Mouse (Mus musculus) forebrain, embryonic 11.5 days (tissue): ENCODE measurements around the gene Ino80d. TPM values are rescaled to one million over a fixed set of nuclear protein-coding genes. Genes with fewer than 3 reads are reported as not detected.

Experiments
- ATAC-seq: fragments of 200-750 bp; cut with Nextera tagmentation; replicated peaks from 2 replicates; pipeline ENCODE4 v1.8.0; 2017; ENCODE audit warnings: moderate TSS enrichment; ENCODE audit not compliant: low FRiP score
- DNase-seq: peaks from one replicate; pipeline ENCODE4 v3.0.0-alpha.2; 2017; ENCODE audit warnings: low spot score
- H3K27ac ChIP-seq: fragments of 300-500 bp; sonication (generic); 2 replicates; pipeline ENCODE4 v1.5.1; 2014; ENCODE audit warnings: low read depth, low read length
- H3K27me3 ChIP-seq: fragments of 300-500 bp; sonication (generic); 2 replicates; pipeline ENCODE4 v1.6.1; 2014; ENCODE audit warnings: mild to moderate bottlenecking, low read length, mixed read lengths; ENCODE audit not compliant: control insufficient read depth, insufficient read depth
- H3K36me3 ChIP-seq: fragments of 300-500 bp; sonication (generic); 2 replicates; pipeline ENCODE4 v1.6.1; 2014; ENCODE audit warnings: mild to moderate bottlenecking, low read length, moderate library complexity, mixed read lengths; ENCODE audit not compliant: control insufficient read depth, insufficient read depth
- H3K4me1 ChIP-seq: fragments of 300-500 bp; sonication (generic); replicated peaks from 2 replicates; pipeline ENCODE4 v1.6.1; 2014; ENCODE audit warnings: low read length, mixed read lengths; ENCODE audit not compliant: control insufficient read depth, insufficient read depth
- H3K4me2 ChIP-seq: fragments of 300-500 bp; sonication (generic); 2 replicates; pipeline ENCODE4 v1.6.1; 2014; ENCODE audit warnings: low read depth, mild to moderate bottlenecking, low read length, moderate library complexity, mixed read lengths; ENCODE audit not compliant: severe bottlenecking
- H3K4me3 ChIP-seq: fragments of 300-500 bp; sonication (generic); 2 replicates; pipeline ENCODE4 v1.5.1; 2014; ENCODE audit warnings: low read depth, low read length
- H3K9ac ChIP-seq: fragments of 300-500 bp; sonication (generic); 2 replicates; pipeline ENCODE4 v1.6.1; 2014; ENCODE audit warnings: low read length
- H3K9me3 ChIP-seq: fragments of 300-500 bp; sonication (generic); 2 replicates; pipeline ENCODE4 v1.6.1; 2016; ENCODE audit warnings: low read length, mixed read lengths; ENCODE audit not compliant: control insufficient read depth
- WGBS: fragments of 180-500 bp; shearing (Covaris S2); extraction: QIAGEN DNeasy Blood & Tissue Kit; methylation state at CpG from one replicate; pipeline ENCODE4 v1.1.7; 2014; 5-methylcytosine and 5-hydroxymethylcytosine counted together
- polyA plus RNA-seq: library from polyadenylated mRNA; unstranded; fragments of >200 nt; fragmentation: Nextera tagmentation; extraction: Ambion mirVana; gene quantifications from 2 replicates; pipeline ENCODE4 v1.2.1, GENCODE M21; 2014

The Ino80d gene
- polyA plus RNA-seq, 1 experiment from 2014 or later = 12.6 TPM

GRCm38 (mm10) chr1:63098831-63099230, 15.6 kb downstream of the Ino80d start:
- DNase-seq (no peak), ATAC-seq (no peak)
- Histone ChIP-seq H3K36me3 (no peaks in the 10 kb centered on the region; the same call in none of the 2 replicates), H3K4me2 (no peak overlapping the region), H3K9ac (no peak overlapping the region), H3K4me1 (no peaks in the 10 kb centered on the region), H3K27me3 (no peaks in the 10 kb centered on the region), H3K4me3 (no peak overlapping the region), H3K9me3 (no peaks in the 10 kb centered on the region), H3K27ac (no peak overlapping the region)
- WGBS = 82% methylated on average over 4 of the region's 4 CpGs

- Histone ChIP-seq H3K4me3 (no peak overlapping the region), H3K4me2 (no peak overlapping the region), H3K9me3 (no peaks in the 10 kb centered on the region), H3K27me3 (no peaks in the 10 kb centered on the region), H3K4me1 (no peaks in the 10 kb centered on the region), H3K36me3 (peaks cover 5% of the 10 kb centered on the region), H3K27ac (no peak overlapping the region), H3K9ac (no peak overlapping the region)
- no peak for ATAC-seq
- no peak for DNase-seq
- 88% methylated on average over 5 of the region's 5 CpGs for WGBS
These were observed 18.4 kb downstream of the Ino80d start for GRCm38 (mm10) chr1:63096071-63096470.

- WGBS = 89% methylated on average over 5 of the region's 5 CpGs
- DNase-seq = no peak
- Histone ChIP-seq H3K4me2 (no peak overlapping the region), H3K27me3 (no peaks in the 10 kb centered on the region), H3K9ac (no peak overlapping the region), H3K9me3 (no peaks in the 10 kb centered on the region), H3K36me3 (peaks cover 12% of the 10 kb centered on the region), H3K4me3 (no peak overlapping the region), H3K27ac (no peak overlapping the region), H3K4me1 (no peaks in the 10 kb centered on the region)
- no peak for ATAC-seq
These were observed 24.7 kb downstream of the Ino80d start for GRCm38 (mm10) chr1:63089795-63090194.

DNA sequence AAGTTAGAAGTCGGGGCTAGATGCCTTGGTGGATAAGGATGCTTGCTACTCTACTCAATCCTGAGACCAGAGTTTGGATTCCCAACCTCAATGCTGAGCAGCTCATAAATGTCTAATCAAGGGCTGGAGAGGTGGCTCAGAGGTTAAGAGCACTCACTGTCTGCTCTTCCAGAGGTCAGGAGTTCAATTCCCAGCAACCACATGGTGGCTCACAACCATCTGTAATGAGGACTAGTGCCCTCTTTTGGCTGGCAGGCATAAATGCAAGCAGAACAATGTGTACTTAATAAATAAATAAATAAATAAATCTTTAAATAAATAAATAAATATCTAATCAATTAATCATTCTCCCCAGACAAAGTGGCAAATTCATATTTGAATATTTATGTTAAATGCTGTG, 25.9 kb downstream of the Ino80d start:
- H3K27ac ChIP-seq = no peak overlapping the region
- ATAC-seq (no peak), DNase-seq (no peak)
- H3K9ac ChIP-seq = no peak overlapping the region
- H3K27me3 ChIP-seq = no peaks in the 10 kb centered on the region
- H3K9me3 ChIP-seq = no peaks in the 10 kb centered on the region
- H3K36me3 ChIP-seq = peaks cover 12% of the 10 kb centered on the region
- H3K4me2 ChIP-seq = no peak overlapping the region
- no peaks in the 10 kb centered on the region for H3K4me1 ChIP-seq
- WGBS = 90% methylated on average over 1 of the region's 1 CpGs
- H3K4me3 ChIP-seq = no peak overlapping the region

DNA sequence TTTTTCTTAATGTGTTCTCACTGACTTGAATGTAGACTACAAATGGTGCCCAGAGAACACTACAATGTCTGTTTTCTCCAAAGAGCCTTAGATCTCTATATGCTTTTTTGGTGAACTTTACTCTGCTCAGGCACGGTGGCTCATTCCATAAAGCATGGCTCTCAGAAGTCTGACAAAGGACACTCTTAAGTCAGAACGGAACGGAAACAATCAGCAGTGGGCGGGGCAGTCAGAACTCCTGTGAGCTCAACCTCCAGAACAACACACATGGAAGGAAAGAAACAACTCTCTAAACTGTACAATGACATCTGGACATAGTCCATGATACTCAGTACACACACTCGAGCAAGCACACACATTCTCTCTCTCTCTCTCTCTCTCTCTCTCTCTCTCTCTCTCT, 34.2 kb downstream of the Ino80d start:
- 82% methylated on average over 5 of the region's 5 CpGs for WGBS
- Histone ChIP-seq H3K36me3 (peaks cover 6% of the 10 kb centered on the region; the same call in 1 of the 2 replicates), H3K27ac (no peak overlapping the region)

DNA sequence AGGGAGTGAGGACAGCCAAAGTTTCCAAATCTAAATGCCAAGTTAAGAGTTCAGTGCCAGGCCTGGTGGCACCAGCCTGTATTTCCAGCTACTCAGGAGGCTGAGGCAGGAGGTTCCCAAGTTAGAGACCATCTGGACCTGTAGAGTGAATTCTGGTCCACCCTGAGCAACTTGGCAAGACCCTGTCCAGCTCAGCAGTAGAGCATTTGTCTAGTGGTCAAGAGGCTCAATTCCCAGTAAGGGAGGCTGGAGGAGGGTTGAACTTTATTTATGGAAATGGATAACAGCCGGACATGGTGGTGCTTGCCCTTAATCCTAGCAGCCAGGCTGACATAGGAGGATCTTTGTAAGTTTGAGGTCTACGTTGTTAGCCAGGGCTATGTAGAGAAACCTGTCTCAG, 38.1 kb downstream of the Ino80d start:
- 88% methylated on average over 2 of the region's 2 CpGs for WGBS
- peaks cover 6% of the 10 kb centered on the region; the same call in 1 of the 2 replicates for H3K36me3 ChIP-seq
- DNase-seq = no peak

More for the DNA sequence above, 34.2 kb downstream of the Ino80d start:
- Histone ChIP-seq H3K9ac (no peak overlapping the region), H3K4me3 (no peak overlapping the region), H3K4me1 (no peaks in the 10 kb centered on the region), H3K9me3 (no peaks in the 10 kb centered on the region), H3K4me2 (no peak overlapping the region), H3K27me3 (no peaks in the 10 kb centered on the region)
- DNase-seq = no peak
- no peak for ATAC-seq

DNA sequence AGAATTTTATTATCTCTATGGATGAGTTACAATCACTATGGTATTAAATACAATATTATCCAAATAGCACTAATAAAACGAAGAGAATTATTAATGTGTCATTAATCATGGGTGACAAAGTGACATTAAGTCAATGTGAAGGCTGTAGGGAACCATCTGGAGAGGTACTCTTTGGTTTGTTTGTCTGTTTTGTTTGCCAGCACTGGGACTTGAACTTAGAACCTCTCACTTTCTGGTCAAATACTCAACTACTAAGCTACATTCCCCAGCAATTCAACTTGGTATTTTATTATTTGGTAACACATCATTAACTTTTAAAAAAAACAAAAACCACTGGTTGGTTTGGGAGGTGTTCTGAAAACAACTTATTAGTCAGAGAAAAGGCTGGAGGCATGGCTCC, 43.1 kb downstream of the Ino80d start:
- Histone ChIP-seq H3K4me3 (no peak overlapping the region), H3K27me3 (no peaks in the 10 kb centered on the region), H3K9ac (no peak overlapping the region), H3K4me1 (no peaks in the 10 kb centered on the region), H3K36me3 (peaks cover 5% of the 10 kb centered on the region; the same call in 1 of the 2 replicates), H3K9me3 (no peaks in the 10 kb centered on the region; the same call in 1 of the 2 replicates), H3K27ac (no peak overlapping the region), H3K4me2 (no peak overlapping the region)
- 84% methylated on average over 1 of the region's 1 CpGs for WGBS
- ATAC-seq (no peak), DNase-seq (no peak)

More for the DNA sequence above, 38.1 kb downstream of the Ino80d start:
- Histone ChIP-seq H3K27ac (no peak overlapping the region), H3K4me1 (no peaks in the 10 kb centered on the region), H3K9me3 (no peaks in the 10 kb centered on the region), H3K4me3 (no peak overlapping the region), H3K27me3 (no peaks in the 10 kb centered on the region), H3K4me2 (no peak overlapping the region), H3K9ac (no peak overlapping the region)
- no peak for ATAC-seq

GRCm38 (mm10) chr1:63058361-63058760, 56.1 kb downstream of the Ino80d start:
- 92% methylated on average over 12 of the region's 12 CpGs for WGBS

DNA sequence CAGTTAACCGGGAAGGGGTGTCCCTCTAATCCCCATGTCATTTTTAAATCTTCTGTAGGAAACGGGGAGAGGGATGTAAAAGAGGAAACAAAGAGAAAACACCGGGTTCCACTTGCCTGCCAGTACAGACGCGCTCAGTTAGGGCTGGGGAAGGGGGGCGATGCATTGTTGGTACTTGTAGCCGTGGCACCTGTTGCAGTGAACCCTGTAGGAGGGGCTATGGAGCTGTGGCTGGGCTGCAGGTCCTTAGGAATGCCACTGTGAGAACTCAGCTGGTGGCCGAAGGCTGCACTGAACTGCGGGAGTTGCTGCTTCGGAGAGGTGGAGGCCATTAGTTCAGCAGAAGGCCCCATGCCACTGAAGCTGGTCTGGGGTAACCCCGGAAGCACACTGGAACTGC, 56.6 kb downstream of the Ino80d start:
- peaks cover 18% of the 10 kb centered on the region; the same call in 1 of the 2 replicates for H3K36me3 ChIP-seq
- 90% methylated on average over 11 of the region's 11 CpGs for WGBS
- H3K27me3 ChIP-seq = no peaks in the 10 kb centered on the region
- H3K9me3 ChIP-seq = no peaks in the 10 kb centered on the region
- H3K4me3 ChIP-seq = no peak overlapping the region
- no peaks in the 10 kb centered on the region for H3K4me1 ChIP-seq
- DNase-seq (no peak), ATAC-seq (no peak)
- H3K27ac ChIP-seq = no peak overlapping the region
- no peak overlapping the region for H3K9ac ChIP-seq
- no peak overlapping the region for H3K4me2 ChIP-seq

More at GRCm38 (mm10) chr1:63058361-63058760, 56.1 kb downstream of the Ino80d start:
- peaks cover 18% of the 10 kb centered on the region; the same call in 1 of the 2 replicates for H3K36me3 ChIP-seq
- H3K27me3 ChIP-seq = no peaks in the 10 kb centered on the region
- ATAC-seq (no peak), DNase-seq (no peak)
- H3K4me1 ChIP-seq = no peaks in the 10 kb centered on the region
- H3K4me2 ChIP-seq = no peak overlapping the region
- no peak overlapping the region for H3K4me3 ChIP-seq
- no peak overlapping the region for H3K9ac ChIP-seq
- no peaks in the 10 kb centered on the region for H3K9me3 ChIP-seq
- H3K27ac ChIP-seq = no peak overlapping the region
